Mouse (Mus musculus) ES-Bruce4 (cell line): ENCODE data around the gene Ghrl. TPM values are rescaled to one million over a fixed set of nuclear protein-coding genes. Genes with fewer than 3 reads are reported as not detected.
"Not testable (repeated sequence)": the region's sequence is repeated elsewhere in the genome, so short reads cannot be mapped to it uniquely, and the experiment has no call there.

Source experiments
- H3K27ac ChIP-seq: 2 replicates; pipeline ENCODE4 v1.5.1; 2012; ENCODE audit warnings: low read length, inconsistent platforms; ENCODE audit not compliant: insufficient read depth
- H3K27me3 ChIP-seq: 2 replicates; pipeline ENCODE4 v1.6.1; 2012; ENCODE audit warnings: mild to moderate bottlenecking, low read length, inconsistent platforms; ENCODE audit not compliant: control insufficient read depth, poor library complexity, insufficient read depth, severe bottlenecking
- H3K36me3 ChIP-seq: 2 replicates; pipeline ENCODE4 v1.6.1; 2012; ENCODE audit warnings: inconsistent platforms, mild to moderate bottlenecking, low read length, moderate library complexity; ENCODE audit not compliant: control insufficient read depth, poor library complexity, insufficient read depth, severe bottlenecking
- H3K4me1 ChIP-seq: one replicate; pipeline ENCODE4 v1.8.1; 2011; ENCODE audit warnings: low read length; ENCODE audit not compliant: control insufficient read depth, insufficient read depth
- H3K4me3 ChIP-seq: 2 replicates; pipeline ENCODE4 v1.5.1; 2011; ENCODE audit warnings: low read depth, mild to moderate bottlenecking, low read length
- H3K9ac ChIP-seq: 2 replicates; pipeline ENCODE4 v1.6.1; 2012; ENCODE audit warnings: low read depth, mild to moderate bottlenecking, inconsistent platforms; ENCODE audit not compliant: poor library complexity, severe bottlenecking
- H3K9me3 ChIP-seq: replicated peaks from 2 replicates; pipeline ENCODE4 v1.6.1; 2012; ENCODE audit warnings: mild to moderate bottlenecking, low read length, inconsistent platforms; ENCODE audit not compliant: control insufficient read depth, poor library complexity, insufficient read depth, severe bottlenecking
- CTCF ChIP-seq: IDR thresholded peaks from one replicate; pipeline ENCODE4 v1.8.1; 2011; ENCODE audit warnings: low read depth, low read length
- EP300 ChIP-seq: IDR thresholded peaks from 2 replicates; pipeline ENCODE4 v1.6.1; 2011; ENCODE audit warnings: low read depth, low read length; ENCODE audit not compliant: insufficient read depth
- POLR2A ChIP-seq: IDR thresholded peaks from one replicate; pipeline ENCODE4 v1.8.1; 2011; ENCODE audit warnings: low read length; ENCODE audit not compliant: insufficient read depth
- polyA plus RNA-seq: library from polyadenylated mRNA; stranded (reverse); fragments of >200 nt; gene quantifications from 2 replicates; pipeline ENCODE4 v1.2.4, GENCODE M21; 2011; ENCODE audit warnings: low read depth; ENCODE audit not compliant: missing spikeins, insufficient read depth, insufficient read length

Gene Ghrl
- polyA plus RNA-seq, 1 experiment: 2.0 TPM

DNA sequence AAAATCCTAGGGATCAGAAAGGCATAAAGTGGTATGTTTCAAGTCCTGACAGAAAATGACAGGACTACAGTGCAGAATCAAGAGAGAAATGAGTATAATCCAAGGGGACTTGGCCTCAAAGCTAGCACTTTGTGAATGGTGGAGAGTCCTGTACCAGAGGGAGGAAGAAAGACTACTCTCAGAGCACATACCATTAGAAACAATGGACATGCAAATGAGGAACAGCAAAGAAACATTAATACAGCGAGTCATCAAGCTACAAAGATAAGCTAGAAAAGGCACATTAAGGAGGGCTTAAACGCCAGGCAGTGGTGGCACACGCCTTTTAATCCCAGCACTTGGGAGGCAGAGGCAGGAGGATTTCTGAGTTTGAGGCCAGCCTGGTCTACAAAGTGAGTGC lies 11.6 kb upstream of the Ghrl start:
- no peak overlapping the region for H3K27ac ChIP-seq
- no peaks in the 10 kb centered on the region for H3K4me1 ChIP-seq
- no peaks in the 10 kb centered on the region for H3K9me3 ChIP-seq
- peaks cover 59% of the 10 kb centered on the region for H3K36me3 ChIP-seq
- no peak for TF ChIP-seq EP300
- no peak for TF ChIP-seq POLR2A
- no peak for TF ChIP-seq CTCF
- H3K27me3 ChIP-seq: no peaks in the 10 kb centered on the region
- H3K9ac ChIP-seq: no peak overlapping the region
- no peak overlapping the region for H3K4me3 ChIP-seq

DNA sequence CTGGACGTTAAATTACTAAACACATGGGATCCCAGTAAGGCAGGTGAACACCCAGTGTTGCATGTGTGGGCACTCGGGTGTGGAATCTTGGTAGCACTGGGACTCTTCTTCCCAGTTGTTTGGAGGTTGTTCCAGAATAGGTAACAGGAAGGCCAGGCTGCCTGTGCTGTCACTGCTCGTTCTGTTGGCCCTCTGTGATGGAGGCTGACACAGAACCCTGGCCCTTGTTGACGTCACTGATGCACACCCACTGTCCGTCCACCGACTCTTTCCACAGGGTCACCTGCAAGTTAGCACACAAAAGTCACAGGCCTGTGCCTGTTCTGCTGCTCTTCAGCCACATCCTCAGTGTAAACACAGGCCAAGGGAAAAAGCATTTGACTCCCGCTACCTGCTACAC lies 8.5 kb upstream of the Ghrl start:
- Histone ChIP-seq H3K27me3 (no peaks in the 10 kb centered on the region), H3K27ac (no peak overlapping the region), H3K4me3 (no peak overlapping the region), H3K9me3 (no peaks in the 10 kb centered on the region), H3K36me3 (peaks cover 60% of the 10 kb centered on the region), H3K9ac (no peak overlapping the region), H3K4me1 (no peaks in the 10 kb centered on the region)
- TF ChIP-seq POLR2A (no peak), EP300 (no peak), CTCF (no peak)

GRCm38 (mm10) chr6:113721061-113721460 lies 1.4 kb upstream of the Ghrl start:
- H3K9ac ChIP-seq: no peak overlapping the region
- no peaks in the 10 kb centered on the region for H3K4me1 ChIP-seq
- no peak overlapping the region for H3K27ac ChIP-seq
- H3K27me3 ChIP-seq: no peaks in the 10 kb centered on the region
- H3K4me3 ChIP-seq: no peak overlapping the region
- H3K36me3 ChIP-seq: peaks cover 57% of the 10 kb centered on the region
- H3K9me3 ChIP-seq: no peaks in the 10 kb centered on the region
- no peak for TF ChIP-seq EP300

- no peaks in the 10 kb centered on the region for H3K9me3 ChIP-seq
- H3K27me3 ChIP-seq: no peaks in the 10 kb centered on the region
- no peak overlapping the region for H3K9ac ChIP-seq
- no peak overlapping the region for H3K27ac ChIP-seq
- H3K4me3 ChIP-seq: no peak overlapping the region
- TF ChIP-seq POLR2A (no peak), EP300 (no peak), CTCF (no peak)
- H3K4me1 ChIP-seq: no peaks in the 10 kb centered on the region
- H3K36me3 ChIP-seq: peaks cover 62% of the 10 kb centered on the region
These were observed 2.1 kb downstream of the Ghrl start for GRCm38 (mm10) chr6:113717541-113717940.

- H3K9ac ChIP-seq: no peak overlapping the region
These were observed 4.9 kb downstream of the Ghrl start for GRCm38 (mm10) chr6:113714797-113715196.

DNA sequence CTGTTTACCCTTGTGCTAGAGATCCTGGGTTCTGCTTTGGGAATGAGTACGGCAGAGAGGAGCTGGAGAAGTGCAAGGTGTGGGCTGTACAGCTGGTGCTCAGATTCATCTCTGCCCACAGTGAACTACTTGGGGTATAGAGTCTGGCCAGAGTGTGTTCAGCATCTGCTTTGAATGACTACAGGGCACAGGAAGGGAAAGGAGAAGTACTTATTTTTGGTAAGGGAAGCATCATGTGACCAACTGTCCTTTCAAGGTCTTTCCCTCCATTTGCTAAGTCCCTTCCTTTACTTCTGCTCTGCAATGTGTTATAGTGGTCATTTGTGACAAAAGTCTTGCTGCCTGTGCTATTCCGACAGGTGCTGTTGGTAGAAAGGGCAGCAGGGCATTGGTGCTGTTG lies 5.4 kb downstream of the Ghrl start:
- no peak overlapping the region for H3K4me3 ChIP-seq
- no peak overlapping the region for H3K9ac ChIP-seq
- no peaks in the 10 kb centered on the region for H3K4me1 ChIP-seq
- H3K9me3 ChIP-seq: peaks cover 22% of the 10 kb centered on the region
- peaks cover 82% of the 10 kb centered on the region for H3K36me3 ChIP-seq
- H3K27ac ChIP-seq: no peak overlapping the region
- H3K27me3 ChIP-seq: no peaks in the 10 kb centered on the region
- TF ChIP-seq EP300 (no peak), CTCF (no peak), POLR2A (no peak)

More at GRCm38 (mm10) chr6:113714797-113715196, 4.9 kb downstream of the Ghrl start:
- no peak overlapping the region for H3K27ac ChIP-seq
- H3K9me3 ChIP-seq: peaks cover 22% of the 10 kb centered on the region
- no peak overlapping the region for H3K4me3 ChIP-seq
- no peak for TF ChIP-seq CTCF
- no peaks in the 10 kb centered on the region for H3K4me1 ChIP-seq
- no peaks in the 10 kb centered on the region for H3K27me3 ChIP-seq
- H3K36me3 ChIP-seq: peaks cover 77% of the 10 kb centered on the region

- Histone ChIP-seq H3K9me3 (peaks cover 22% of the 10 kb centered on the region), H3K36me3 (peaks cover 84% of the 10 kb centered on the region)
- H3K4me1 ChIP-seq, H3K27me3 ChIP-seq, H3K4me3 ChIP-seq, H3K9ac ChIP-seq, H3K27ac ChIP-seq: not testable (repeated sequence)
These were observed 6.3 kb downstream of the Ghrl start for GRCm38 (mm10) chr6:113713389-113713788.
